Mouse (Mus musculus): ENCODE measurements around the gene Setd2. TPM values are rescaled to one million over a fixed set of nuclear protein-coding genes. Genes with fewer than 3 reads are reported as not detected.

The Setd2 gene
- polyA plus RNA-seq, 1 experiment: 69.0 TPM

DNA sequence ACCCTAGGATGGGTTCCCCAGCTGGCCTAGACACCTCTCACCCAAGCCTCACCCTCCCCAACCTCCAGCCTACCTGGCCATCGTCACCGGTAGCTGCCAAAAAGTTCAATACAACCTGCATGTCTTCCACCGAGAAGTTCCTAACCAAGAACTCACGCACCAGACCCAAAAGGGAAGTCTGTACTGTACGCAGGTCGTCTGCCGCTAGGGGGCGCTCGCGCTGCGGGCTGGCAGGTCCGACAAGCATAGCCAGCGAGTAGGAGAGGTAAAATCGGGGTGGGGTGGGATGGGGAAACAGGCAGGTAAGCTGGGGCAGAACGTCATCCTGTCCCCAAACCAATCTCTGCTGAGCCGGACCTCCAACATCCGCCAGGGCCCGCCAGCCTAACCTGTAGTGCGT is 102.8 kb downstream of the Setd2 start:
- H3K4me3 ChIP-seq (replicated peaks; ENCODE audit: insufficient read depth, low read depth, low read length): no peak overlapping the region
- no peaks in the 10 kb centered on the region for H3K27me3 ChIP-seq (ENCODE audit: control insufficient read depth, insufficient read depth, low read length)
- DNase-seq: peak; percentile 78 to 89
- no peak overlapping the region for H3K27ac ChIP-seq (ENCODE audit: insufficient read depth, low read length)
- H3K4me1 ChIP-seq (ENCODE audit: control insufficient read depth, insufficient read depth, low read length): peaks cover 15% of the 10 kb centered on the region
- TF ChIP-seq POLR2A (IDR thresholded peaks at IDR 0.05; ENCODE audit: borderline replicate concordance, insufficient read depth, low read length): no peak
- TF ChIP-seq CTCF (IDR thresholded peaks at IDR 0.05; ENCODE audit: borderline replicate concordance, insufficient read depth, low read depth, low read length): peak; percentile 92
- WGBS: 13% methylated on average over 19 of the region's 19 CpGs

DNA sequence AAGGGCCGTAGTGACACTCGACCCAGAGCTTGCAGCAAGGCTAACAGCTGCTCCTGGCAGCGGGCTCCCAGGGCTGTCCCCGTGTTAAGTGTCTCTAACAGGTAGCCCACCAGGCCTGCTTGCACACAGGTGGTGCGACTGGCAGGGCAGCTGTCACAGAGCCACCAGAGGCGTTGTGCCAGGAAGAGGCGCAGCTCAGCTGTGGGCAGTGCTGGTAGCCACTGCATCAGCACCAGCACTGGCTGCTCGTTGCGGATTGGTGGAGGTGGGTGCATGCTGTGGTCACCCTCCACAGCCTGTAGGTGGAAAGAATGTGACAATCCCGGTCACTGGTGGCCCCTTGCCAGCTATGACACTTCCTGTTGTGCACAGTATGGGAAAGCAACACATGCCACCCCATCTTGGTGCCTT is 106.2 kb downstream of the Setd2 start:
- H3K4me1 ChIP-seq (ENCODE audit: control insufficient read depth, insufficient read depth, low read length): peaks cover 15% of the 10 kb centered on the region
- peak; percentile 52 to 63 for DNase-seq
- no peak overlapping the region for H3K27ac ChIP-seq (ENCODE audit: insufficient read depth, low read length)
- H3K27me3 ChIP-seq (ENCODE audit: control insufficient read depth, insufficient read depth, low read length): no peaks in the 10 kb centered on the region
- no peak for TF ChIP-seq POLR2A (IDR thresholded peaks at IDR 0.05; ENCODE audit: borderline replicate concordance, insufficient read depth, low read length)
- no peak for TF ChIP-seq CTCF (IDR thresholded peaks at IDR 0.05; ENCODE audit: borderline replicate concordance, insufficient read depth, low read depth, low read length)
- H3K4me3 ChIP-seq (replicated peaks; ENCODE audit: insufficient read depth, low read depth, low read length): no peak overlapping the region
- WGBS: 12% methylated on average over 10 of the region's 10 CpGs

DNA sequence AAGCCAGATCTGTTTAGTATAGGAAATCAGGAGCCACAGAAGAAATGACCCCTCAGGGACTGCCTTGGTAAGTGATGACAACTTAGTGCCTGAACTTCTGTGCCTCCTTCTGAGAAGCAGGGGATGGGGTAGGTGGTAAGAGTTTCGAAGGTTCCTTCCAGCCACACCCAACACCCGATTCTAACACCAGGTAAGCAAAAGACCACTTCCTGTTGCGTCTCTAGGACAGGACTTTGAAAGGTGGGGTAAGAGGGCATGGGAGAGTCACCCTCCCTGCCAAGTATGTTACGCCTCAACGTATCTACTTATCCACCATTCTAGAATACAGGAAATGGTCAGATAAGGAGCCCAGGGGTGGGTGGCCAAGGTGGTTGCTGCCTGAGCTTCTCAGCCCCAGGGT is 108.6 kb downstream of the Setd2 start:
- no peak overlapping the region for H3K27ac ChIP-seq (ENCODE audit: insufficient read depth, low read length)
- DNase-seq: no peak
- WGBS: 93% methylated on average over 5 of the region's 5 CpGs
- H3K27me3 ChIP-seq (ENCODE audit: control insufficient read depth, insufficient read depth, low read length): no peaks in the 10 kb centered on the region
- no peak overlapping the region for H3K4me3 ChIP-seq (replicated peaks; ENCODE audit: insufficient read depth, low read depth, low read length)
- peaks cover 15% of the 10 kb centered on the region for H3K4me1 ChIP-seq (ENCODE audit: control insufficient read depth, insufficient read depth, low read length)
- no peak for TF ChIP-seq POLR2A (IDR thresholded peaks at IDR 0.05; ENCODE audit: borderline replicate concordance, insufficient read depth, low read length)
- TF ChIP-seq CTCF (IDR thresholded peaks at IDR 0.05; ENCODE audit: borderline replicate concordance, insufficient read depth, low read depth, low read length): no peak

DNA sequence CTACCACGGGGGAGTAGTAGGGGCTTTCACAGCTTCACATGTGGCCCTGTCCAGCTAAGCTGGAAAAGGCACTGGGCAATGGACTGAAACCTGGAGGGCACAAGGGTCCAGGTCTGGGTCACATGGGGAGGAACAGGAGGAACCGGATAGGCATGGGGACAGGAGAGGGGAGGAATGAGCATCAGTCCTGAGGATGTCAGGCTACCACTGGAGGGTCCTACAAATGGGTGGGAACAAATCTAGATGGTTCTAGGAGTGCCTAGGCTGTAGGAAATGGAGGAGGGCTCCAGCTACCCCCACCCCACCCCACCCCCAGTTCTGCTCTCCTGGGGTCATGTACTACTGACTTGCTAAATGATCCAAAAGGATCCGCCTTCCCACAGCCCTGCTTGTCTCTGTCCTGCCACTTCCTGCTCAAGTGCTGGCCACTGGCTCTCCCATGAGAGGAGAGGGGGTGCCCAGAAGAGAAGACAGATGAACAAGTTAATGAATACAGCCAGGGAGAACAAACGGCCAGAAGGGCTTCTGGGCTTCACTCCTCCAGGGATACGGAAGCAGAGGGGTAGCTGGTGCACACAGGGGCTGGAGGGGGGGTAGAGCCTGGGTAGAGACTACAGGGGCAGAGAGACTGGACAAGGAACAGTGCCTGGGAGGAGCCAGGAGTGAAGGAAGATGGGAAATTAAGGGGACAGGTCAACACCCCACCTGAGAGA is 110.6 kb downstream of the Setd2 start:
- no peak overlapping the region for H3K27ac ChIP-seq (ENCODE audit: insufficient read depth, low read length)
- no peaks in the 10 kb centered on the region for H3K27me3 ChIP-seq (ENCODE audit: control insufficient read depth, insufficient read depth, low read length)
- DNase-seq: no peak
- TF ChIP-seq CTCF (IDR thresholded peaks at IDR 0.05; ENCODE audit: borderline replicate concordance, insufficient read depth, low read depth, low read length) (no peak), POLR2A (IDR thresholded peaks at IDR 0.05; ENCODE audit: borderline replicate concordance, insufficient read depth, low read length) (no peak)
- peaks cover 12% of the 10 kb centered on the region for H3K4me1 ChIP-seq (ENCODE audit: control insufficient read depth, insufficient read depth, low read length)
- 39% methylated on average over 5 of the region's 5 CpGs for WGBS
- H3K4me3 ChIP-seq (replicated peaks; ENCODE audit: insufficient read depth, low read depth, low read length): no peak overlapping the region

DNA sequence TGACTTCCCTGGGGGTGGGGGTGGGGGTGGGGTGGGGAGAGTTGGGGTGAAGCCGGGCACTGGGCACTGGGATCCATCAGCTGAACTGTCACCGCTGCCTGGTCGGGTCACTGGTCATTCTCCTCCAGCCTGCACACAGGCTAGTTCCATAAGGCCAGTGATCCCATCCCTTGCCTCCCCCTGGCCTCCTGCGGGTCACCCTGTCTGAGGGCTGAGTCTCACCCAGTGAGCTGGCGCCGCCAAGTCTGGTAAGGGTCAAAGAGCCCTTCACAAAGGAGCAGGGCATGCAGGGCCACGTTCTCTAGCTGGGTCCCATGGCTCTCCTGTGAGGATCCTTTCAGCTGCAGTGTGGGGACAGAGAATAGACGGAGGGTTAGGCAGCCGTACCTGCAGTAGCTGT is 111.4 kb downstream of the Setd2 start:
- H3K4me1 ChIP-seq (ENCODE audit: control insufficient read depth, insufficient read depth, low read length): peaks cover 4% of the 10 kb centered on the region

DNA sequence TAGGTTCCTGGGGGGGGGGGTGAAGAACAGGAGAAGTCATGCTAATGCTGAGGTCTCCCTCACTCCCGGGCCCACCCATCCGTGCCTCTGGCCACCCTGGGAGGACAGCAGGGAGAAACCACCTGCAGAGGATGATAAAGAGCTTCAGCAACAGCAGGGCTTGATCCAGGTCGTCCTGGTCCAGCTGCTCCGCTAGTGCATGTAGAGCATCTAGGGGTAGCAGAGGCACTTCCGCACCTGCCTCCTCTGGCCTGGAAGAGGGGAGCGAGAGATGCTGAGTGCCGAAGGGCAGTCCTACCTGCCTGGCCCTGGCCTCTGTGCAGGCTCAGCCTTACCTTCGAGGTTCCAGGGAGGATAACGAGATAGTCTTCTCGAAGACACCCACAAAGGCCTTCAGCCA is 111.9 kb downstream of the Setd2 start:
- Histone ChIP-seq H3K27me3 (ENCODE audit: control insufficient read depth, insufficient read depth, low read length) (no peaks in the 10 kb centered on the region), H3K4me3 (replicated peaks; ENCODE audit: insufficient read depth, low read depth, low read length) (no peak overlapping the region), H3K27ac (ENCODE audit: insufficient read depth, low read length) (no peak overlapping the region), H3K4me1 (ENCODE audit: control insufficient read depth, insufficient read depth, low read length) (no peaks in the 10 kb centered on the region)
- no peak for DNase-seq
- no peak for TF ChIP-seq CTCF (IDR thresholded peaks at IDR 0.05; ENCODE audit: borderline replicate concordance, insufficient read depth, low read depth, low read length)
- TF ChIP-seq POLR2A (IDR thresholded peaks at IDR 0.05; ENCODE audit: borderline replicate concordance, insufficient read depth, low read length): no peak
- 85% methylated on average over 10 of the region's 10 CpGs for WGBS

More for the DNA sequence above, 111.4 kb downstream of the Setd2 start:
- WGBS: 73% methylated on average over 9 of the region's 9 CpGs
- H3K27me3 ChIP-seq (ENCODE audit: control insufficient read depth, insufficient read depth, low read length): no peaks in the 10 kb centered on the region
- no peak overlapping the region for H3K27ac ChIP-seq (ENCODE audit: insufficient read depth, low read length)
- TF ChIP-seq POLR2A (IDR thresholded peaks at IDR 0.05; ENCODE audit: borderline replicate concordance, insufficient read depth, low read length): no peak
- no peak for TF ChIP-seq CTCF (IDR thresholded peaks at IDR 0.05; ENCODE audit: borderline replicate concordance, insufficient read depth, low read depth, low read length)
- DNase-seq: no peak
- no peak overlapping the region for H3K4me3 ChIP-seq (replicated peaks; ENCODE audit: insufficient read depth, low read depth, low read length)

DNA sequence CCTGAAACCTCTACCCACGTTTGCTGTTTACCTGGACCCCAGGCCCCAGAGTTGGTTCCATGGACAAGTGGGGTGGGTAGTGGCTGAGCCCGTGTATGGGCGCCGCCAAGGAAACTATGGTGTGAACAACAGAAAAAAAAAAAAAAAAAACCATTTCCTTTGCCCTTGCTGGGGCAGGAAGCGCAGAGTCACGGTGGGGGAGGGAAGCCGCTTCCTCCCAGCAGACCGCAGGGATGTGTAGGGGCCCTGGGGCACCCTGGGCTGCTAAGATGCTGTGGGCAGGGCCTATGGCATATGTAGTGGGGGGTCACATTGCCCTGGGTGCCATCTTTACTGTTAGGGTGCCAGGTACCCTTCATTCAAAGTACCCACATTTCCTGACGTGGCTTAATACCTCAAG is 112.8 kb downstream of the Setd2 start:
- Histone ChIP-seq H3K4me1 (ENCODE audit: control insufficient read depth, insufficient read depth, low read length) (no peaks in the 10 kb centered on the region), H3K27ac (ENCODE audit: insufficient read depth, low read length) (no peak overlapping the region), H3K4me3 (replicated peaks; ENCODE audit: insufficient read depth, low read depth, low read length) (no peak overlapping the region), H3K27me3 (ENCODE audit: control insufficient read depth, insufficient read depth, low read length) (no peaks in the 10 kb centered on the region)
- TF ChIP-seq CTCF (IDR thresholded peaks at IDR 0.05; ENCODE audit: borderline replicate concordance, insufficient read depth, low read depth, low read length) (no peak), POLR2A (IDR thresholded peaks at IDR 0.05; ENCODE audit: borderline replicate concordance, insufficient read depth, low read length) (no peak)
- 88% methylated on average over 9 of the region's 9 CpGs for WGBS
- no peak for DNase-seq

DNA sequence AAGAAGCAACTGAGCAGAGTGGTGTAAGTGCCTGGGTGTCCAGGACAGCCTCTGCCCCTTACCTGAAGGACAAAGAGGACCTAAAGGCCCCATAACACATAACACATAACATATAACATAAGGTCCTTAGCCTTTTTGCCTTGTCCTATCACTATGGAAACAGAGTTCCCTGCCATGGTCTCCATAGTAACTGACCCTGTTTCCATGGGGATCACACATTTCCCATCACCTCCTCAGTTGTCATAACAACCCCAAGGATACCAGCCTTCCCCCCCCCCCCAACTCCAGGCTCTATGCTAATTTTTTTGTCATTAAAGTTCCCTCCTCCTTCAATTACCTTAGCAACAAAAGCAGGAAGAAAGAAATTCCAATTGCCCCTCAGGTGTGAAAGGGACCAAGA is 117.4 kb downstream of the Setd2 start:
- no peak overlapping the region for H3K4me3 ChIP-seq (replicated peaks; ENCODE audit: insufficient read depth, low read depth, low read length)
- H3K4me1 ChIP-seq (ENCODE audit: control insufficient read depth, insufficient read depth, low read length): peaks cover 10% of the 10 kb centered on the region; the same call in 1 of the 2 replicates
- H3K27me3 ChIP-seq (ENCODE audit: control insufficient read depth, insufficient read depth, low read length): no peaks in the 10 kb centered on the region
- TF ChIP-seq POLR2A (IDR thresholded peaks at IDR 0.05; ENCODE audit: borderline replicate concordance, insufficient read depth, low read length) (no peak), CTCF (IDR thresholded peaks at IDR 0.05; ENCODE audit: borderline replicate concordance, insufficient read depth, low read depth, low read length) (no peak)
- no peak overlapping the region for H3K27ac ChIP-seq (ENCODE audit: insufficient read depth, low read length)
- no peak for DNase-seq
